Mouse (Mus musculus) layer of hippocampus, adult 18-20 months (tissue): ENCODE data around the gene Fam162b. TPM values are rescaled to one million over a fixed set of nuclear protein-coding genes. Genes with fewer than 3 reads are reported as not detected.

Source experiments
- DNase-seq, 2 experiments: peaks; one replicate each; pipeline ENCODE4 v3.0.0; 2022; ENCODE audit warnings: low spot score in 2 of 2
- long read RNA-seq: library from polyadenylated mRNA; stranded (forward); transcript quantifications from one replicate; pipeline ENCODE4 v2.0.0, GENCODE M21; 2021
- total RNA-seq, 2 experiments: library from RNA; stranded (reverse); gene quantifications; 2 replicates each; pipeline ENCODE4 v1.2.3; 2021

Fam162b gene
- not detected for total RNA-seq
- long read RNA-seq = 0 reads

DNA sequence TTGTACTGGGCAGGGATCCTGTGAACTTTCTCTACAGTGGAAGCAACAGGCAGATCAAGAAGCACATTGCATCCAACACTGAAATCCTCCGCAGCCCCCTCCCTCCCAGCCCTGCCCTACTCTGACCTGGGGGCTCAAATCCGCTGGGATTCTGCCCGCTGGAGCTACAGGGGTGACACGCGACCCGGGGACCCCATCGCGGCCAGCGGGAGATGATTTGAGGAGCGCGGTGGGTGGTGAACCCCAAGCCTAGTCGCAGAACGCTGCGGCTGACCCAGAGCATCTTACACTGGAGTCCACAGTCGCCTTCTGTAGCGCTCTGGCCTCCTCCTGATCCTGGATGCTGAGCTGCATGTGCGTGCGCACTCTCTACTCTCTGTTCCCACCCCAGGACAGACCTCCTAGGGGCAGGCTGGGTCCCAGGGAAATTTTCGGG lies at the start of gene Fam162b:
TSS of gene Fam162b (minus strand) at position 379 of the 436 bp plus-strand sequence.
- no peak for DNase-seq

DNA sequence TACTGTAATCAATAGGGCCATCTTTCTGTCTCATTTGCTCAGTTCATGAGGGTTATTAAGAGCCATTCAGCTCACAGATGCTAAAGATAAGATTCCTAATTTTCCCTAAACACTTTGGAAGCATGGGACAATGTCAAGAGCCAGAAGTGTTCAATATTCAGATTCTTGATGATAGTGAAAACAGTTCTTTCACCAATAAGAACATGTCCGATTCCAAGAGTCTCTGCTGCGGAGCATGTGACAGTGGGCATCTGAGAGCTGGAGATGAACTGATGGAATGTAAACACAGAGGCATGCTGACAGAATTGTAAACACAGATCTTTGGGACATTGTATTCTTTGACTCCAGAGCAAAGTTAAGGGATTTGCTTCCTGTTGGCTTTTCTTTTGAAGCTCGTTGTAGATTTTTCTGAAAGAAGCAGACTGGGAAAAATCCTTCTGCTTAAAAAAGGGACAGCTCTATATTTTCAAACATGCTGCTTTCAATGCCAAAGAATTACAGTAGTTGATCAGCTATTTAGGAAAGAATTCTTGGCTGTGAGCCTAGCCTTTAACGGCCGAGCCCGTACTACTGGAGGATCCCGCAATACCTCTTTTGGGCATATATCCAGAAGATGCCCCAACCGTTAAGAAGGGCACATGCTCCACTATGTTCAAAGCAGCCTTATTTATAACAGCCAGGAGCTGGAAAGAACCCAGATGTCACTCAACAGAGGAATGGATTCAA lies 41.3 kb upstream of the Fam162b start, which contains the start of gene Gprc6a:
TSS of gene Gprc6a (minus strand) at position 51 of the 726 bp plus-strand sequence.
- no peak for DNase-seq

DNA sequence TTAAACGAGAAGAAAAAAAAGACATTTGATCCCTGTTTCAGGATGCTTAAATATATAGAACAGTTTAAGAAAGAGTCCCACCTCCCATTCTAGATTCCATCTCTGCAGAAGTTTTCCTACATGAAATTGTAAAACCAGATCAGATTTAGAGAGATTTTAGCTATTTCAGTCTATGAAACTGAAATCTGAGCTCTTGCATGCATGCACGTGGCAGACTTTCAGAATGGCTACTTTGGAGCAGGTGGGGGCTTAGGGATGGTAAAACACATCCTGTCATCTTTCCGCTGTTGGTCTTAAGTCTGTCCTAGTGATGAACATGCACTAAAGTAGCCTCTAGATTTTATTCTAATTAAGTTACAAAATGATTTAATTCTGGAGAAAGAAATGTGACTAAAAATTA lies 30.9 kb upstream of the Fam162b start:
- no peak for DNase-seq

DNA sequence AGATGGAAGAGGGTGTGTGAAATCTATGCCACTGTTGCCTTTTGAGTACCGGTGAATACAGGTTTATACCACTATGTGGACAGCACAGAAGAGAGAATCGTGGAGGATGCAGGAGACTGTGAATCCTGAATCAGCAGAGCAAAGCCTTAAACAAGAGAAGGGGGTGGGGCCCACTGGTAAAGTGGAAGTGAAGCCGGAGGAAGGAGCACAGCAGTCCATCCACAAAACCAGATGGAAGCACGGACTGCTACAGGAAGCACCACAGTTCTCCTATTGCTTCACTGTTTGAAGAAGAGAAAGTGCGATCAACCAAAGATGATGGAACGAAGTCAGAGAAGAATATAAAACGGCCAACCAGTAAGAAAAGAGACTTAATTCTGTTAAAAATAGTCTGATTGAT lies 29.8 kb upstream of the Fam162b start:
- no peak for DNase-seq

DNA sequence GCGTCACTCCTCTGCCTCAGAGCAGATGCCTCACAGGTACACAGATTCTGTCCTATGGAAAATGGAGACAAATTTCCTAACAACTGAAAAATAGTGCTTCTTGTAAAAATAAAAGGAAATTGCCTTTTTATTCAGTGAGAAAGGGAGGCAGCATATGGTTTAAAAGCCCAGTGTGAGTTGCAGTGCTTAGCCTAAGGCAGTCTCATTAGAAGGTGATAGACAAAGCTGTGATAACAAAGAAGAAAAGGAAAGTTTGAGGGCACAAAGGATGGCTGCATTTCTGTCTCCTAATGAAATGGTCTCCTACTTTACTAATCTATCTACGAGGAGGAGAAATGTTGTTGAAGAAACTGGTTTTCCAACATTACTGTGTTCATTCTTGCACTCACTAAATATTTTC lies 28.2 kb upstream of the Fam162b start:
- no peak for DNase-seq

DNA sequence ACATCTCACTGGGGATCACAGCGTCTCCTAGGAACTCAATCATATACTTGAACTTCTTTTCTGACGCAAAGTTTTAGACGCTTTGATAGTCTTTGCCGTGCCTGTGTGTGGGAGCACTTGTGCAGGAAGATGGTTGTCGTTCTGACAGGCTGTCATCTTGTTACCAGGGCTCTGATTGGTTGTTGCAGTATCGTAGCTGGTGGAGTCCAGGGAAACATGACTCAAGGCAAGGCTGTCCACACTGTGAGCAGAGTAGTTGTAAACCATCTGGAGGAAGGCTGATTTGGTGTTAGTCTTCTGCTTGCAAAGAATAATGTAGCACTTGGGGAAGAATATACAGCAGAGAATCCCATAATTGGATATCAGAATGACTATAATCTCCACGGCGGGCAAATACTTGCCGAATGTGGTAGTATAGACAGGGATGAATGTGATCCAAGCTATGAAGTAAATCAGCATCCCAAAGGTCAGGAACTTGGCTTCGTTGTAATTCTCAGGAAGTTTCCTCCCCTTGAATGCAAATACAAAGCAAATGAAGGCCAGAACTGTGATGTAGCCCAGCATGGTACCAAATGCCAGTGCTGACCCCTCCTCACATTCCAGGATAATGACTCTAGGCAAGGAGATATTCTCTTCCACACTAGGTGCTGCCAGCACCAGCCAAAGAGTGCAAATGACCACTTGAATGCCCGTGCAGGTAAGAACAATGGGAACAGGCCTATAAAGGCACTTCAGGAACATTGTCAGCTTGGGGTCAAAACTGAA lies 24.7 kb upstream of the Fam162b start:
- DNase-seq = peak in 1 of 2 experiments; percentile 6

DNA sequence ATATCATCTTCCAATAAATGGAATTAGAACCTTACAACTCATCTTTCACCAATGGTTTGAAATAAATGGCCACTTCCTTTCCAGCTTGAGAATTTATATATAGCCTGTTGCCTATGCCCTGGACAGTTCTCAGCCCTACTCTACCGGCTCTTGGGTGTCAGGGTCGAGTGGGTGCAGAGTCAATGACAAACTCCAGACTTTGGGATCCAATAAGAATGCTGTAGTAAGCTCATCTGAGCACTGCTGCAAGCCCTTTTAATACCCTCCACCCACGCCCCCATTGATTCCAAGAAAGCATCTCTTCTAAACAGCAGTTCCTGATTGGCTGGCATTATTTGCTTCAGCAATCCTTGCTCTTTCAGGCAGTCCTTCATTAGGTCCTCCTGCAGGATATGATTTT lies 23.1 kb upstream of the Fam162b start:
- DNase-seq = no peak

DNA sequence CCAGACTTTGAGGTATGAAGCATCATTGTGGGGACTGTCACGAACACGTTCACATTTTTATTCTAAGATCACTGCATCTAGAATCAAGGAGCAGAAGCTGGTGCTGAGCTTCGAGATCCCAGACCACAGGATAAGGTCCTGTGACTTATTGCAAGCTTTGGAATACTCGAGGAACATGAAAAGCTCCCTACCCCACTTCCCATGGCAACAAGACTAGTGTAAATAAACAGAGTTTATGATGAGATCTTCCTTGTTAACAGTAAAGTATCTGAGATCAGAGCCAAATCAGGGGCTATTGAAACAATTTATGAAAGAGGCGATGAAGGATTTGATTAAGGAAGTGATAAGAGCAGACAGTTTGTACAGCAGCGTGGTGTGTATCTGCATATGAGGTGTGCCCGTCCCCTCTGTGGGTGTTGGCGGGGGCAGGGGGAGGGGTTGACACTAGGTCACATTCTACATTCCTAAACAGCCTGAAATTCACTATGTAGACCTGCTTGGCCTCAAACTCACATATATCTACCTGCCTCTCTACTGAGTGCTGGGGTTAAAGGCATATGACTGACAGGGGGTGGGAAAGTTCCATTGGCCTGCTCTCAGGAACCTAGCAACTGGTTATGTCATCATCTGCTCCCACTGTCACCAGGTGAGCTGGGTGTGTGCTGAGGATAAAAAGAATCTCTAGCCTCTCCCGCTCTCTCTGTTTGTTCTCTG lies 21.8 kb upstream of the Fam162b start:
- DNase-seq = no peak

DNA sequence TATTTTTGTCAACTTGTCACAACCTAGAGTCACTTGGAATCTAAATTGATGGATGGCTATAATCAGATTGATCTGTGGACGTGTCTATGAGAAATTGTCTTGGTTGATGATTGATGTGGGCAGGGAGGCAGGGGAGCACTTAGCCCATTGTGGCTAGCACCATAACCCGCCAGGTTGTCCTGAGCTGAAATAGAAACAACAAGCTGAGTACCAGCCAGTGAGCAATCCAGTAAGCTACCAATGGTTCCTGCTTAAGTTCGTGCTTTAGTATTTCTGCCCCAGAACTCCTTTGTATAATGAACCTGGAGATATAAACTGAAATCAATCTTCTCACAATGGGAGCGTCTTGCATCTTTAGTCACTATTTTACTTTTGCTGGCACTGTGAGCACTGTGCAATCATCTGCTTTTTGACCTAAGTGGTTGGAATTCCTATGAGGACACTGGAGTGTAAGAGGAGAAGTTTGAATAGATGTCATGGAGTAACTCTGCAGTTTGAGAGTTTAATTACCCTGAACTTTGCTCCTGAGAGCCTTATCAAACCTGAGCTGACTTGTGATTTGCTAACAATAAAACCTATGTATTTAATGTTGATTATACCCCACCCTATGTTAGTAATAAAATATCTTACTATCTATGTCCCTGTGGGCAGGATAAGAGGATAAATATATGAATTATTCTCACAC lies 19.6 kb upstream of the Fam162b start:
- no peak for DNase-seq

DNA sequence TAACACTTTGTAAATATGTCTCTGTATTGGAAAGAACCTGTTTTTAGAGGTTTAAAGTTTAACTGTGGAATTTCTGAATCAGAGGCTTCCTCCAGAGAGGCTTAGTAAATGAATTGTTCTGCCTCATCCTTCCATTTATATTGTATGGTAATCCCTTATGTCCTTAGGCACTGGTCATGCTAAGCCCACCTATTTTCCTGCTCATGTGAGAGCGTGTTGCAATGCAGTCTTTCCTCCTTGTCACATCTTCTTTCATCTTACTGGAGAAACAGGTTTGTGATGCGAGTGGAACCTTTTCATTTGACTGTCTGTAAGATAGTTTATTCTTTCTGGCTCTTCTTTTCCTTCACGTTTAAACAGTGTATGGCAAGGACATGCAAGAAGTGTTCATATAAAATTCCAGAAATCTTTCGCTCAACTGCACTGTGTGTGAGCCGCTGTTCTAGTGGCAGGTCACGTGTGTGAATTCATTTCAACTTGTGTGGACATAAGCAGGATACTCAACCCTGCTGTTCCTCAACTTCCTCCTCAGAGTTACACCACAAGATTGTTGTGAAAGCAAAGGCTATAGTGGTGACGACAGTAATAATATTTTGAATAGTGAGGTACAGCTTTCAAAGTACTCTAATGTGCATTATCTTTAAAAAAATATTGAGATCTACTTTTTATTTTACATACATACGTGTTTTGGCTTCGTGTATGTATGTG lies 6.8 kb upstream of the Fam162b start:
- no peak for DNase-seq

DNA sequence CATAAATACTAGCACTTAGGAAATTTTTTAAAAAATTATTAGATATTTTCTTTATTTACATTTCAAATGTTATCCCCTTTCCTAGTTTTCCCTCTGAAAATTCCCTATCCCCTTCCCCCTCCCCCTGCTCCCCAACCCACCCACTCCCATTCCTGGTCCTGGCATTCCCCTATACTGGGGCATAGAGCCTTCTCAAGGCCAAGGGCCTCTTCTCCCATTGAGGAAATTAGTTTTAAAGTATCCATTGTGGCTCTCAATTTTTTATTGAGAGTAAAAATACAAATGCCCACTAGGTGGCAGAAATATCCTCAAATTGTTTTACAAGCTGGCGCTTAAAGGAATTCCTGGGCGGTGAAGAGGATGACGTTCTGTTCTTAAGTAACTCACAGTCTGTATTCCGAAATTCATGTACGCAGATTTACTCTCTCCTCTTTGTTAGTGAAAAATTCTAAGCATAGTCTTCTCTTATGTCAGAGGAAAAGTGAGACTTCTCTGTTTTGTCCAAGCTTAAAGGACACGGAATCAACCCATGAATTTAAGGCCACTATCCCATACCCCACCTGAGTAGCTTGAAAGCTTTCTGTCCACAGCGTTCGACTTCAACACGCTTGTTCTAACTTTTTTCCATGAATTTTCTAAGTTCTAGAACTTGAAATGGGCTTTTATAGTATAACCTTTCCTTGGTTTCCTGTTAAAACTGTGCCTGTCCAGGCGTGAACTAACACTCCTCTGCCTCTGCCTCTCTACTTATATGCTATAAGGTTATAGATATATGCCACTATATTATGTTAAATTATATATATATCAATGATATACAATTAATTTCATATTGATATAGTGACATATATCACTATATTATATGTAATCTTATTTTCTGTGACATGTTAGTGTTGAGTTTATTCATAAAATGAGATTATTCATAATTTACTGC lies 4.9 kb upstream of the Fam162b start:
- peak in 1 of 2 experiments; percentile 39 for DNase-seq

DNA sequence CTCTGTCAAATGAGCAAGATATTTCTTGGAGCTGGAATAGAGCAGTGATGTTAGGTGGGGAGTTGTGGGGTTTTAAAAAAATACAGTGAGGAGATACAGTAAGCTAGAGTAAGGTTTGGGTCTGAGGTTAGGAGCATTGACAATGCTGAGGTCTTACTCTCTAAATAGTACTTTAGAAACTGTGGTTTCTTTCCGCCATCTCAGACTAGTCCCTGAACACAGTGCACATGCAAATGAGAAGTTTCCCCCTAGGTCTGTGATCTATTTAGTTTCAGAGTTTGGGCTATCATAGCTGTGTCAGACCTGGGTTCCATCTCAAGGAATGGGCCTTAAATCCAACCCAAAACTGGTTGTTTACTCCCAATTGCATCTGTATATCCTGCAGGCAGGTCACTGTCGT lies 1.3 kb upstream of the Fam162b start:
- DNase-seq = no peak

DNA sequence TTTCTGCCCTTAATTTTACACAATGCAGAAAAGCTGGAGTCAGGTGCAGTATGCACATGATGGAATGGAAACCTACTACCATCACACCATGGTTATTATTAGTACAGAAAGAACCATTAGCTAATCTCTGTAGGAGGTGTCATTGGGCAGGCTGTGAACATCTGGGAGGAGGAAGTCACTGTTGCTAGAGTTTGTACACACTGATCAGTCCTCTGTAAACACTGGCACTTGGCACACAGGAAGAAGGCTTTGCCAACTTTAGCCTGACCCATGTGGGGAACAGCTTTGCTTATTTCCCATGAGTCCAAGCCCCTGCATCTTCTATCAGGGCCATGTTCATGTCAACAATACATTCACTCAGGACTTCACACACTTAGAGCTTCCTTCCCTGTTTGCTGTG lies 5.4 kb downstream of the Fam162b start:
- no peak for DNase-seq

DNA sequence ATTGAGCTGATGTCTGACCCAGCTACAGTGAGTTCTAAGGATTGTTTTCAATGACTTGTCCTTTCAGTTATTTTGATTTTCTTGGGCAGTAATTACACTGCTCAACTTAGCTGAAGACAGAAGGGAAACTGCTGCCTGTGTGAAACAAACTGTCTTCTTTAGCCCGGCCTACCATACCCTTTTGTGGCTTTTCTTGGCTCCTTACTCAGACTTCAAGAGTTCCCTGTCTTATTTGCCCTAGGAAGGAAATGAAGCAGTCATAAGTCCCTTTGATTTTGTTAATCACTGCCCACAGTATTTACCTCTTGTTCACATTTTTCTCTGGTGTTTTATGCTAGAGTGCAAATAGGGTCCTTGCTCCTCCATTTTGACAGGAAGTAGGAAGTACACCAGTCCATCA lies 5.9 kb downstream of the Fam162b start:
- DNase-seq = no peak

DNA sequence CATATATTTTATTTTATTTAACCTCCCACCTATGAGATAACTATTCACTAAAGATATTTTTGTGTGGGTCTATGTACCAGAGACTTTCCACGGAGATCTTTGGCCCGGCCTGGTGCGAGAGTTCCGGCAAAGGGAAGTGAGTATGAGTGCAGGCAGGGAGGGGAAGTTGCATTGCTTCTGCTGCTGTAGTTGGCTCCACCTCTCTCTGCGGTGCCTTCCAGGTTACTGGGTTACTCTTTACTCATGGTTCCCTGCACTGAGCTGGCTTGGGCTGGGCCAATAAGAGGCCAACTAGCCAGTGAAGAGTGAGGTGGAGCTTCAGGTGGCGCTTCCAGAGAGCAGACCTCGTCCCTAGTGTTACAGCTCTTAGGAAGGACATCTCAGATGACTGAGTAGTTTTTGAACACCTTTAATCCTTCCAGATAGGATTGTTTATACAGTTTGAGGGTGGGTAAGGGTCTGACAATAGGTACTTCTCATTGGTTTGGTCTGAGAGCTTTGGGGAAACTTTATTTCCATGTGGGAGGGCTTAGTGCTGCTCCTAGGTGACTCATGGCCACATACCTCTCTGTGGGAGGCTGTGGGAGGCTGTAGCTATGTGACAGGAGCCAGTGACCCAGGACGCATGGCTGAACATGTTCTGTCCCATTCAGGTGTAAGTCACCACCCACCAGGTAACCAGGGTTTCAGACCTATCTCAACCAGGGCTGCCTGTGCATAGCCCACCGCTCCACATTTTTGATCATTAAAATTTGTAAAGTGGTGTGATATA lies 18.9 kb downstream of the Fam162b start:
- no peak for DNase-seq

DNA sequence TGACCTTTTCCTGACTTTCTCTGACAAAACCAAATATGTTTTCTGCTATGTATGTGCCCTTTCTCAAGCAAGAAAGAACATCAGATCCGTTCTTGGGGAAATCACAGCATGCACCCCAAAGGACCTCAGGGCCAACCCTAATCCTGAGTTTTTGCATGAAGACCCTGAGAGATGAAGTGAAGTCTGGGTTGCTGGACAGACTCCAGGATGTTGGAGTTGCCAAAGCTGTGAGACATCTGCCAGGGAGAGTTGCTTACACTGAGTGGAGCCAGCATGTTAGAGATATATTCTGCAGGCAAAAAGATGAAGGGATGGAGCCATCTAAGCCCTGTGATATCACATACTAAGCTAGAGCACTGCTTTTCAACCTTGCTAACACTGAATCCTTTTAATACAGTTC lies 34.3 kb downstream of the Fam162b start:
- no peak for DNase-seq

DNA sequence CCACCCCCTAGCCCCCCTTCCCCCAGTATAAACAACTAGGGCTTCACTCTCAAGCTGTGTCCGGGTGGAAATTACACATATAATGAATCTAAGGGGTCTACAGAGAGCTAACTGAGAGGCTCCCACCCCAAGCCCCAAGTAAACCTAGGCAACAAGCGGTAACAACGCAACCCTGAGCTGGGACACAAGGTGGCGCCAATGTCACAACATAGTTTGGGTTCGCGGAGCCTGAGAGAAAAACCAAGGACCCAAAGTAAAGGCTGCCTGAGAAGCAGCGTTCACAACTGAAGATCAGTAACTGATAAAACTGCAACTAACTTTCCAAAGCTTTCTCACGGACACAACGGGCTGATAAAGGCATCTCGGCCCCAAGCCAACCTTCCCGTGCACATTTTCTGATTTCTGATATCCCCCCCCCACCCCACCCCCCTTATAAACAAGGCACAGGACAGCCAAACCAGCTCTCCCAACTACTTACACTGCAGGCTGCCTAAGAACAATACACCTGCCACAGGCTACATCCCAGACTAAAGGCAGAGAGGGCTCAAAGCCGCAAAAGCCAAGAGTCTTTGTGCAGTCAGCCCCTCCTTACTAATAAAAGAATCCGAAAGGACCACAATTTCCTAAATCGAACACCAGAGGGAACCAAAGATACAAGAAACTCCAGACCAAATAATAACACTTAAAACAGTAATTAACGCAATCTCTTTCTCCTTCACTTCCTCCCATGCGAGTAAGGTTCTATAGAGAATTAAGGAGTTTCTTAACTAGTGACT lies 36.8 kb downstream of the Fam162b start:
- DNase-seq = peak; percentile 51 to 87
